Comparison of ENCODE assay signal across 8 mouse cellular contexts in the genomic region with DNA sequence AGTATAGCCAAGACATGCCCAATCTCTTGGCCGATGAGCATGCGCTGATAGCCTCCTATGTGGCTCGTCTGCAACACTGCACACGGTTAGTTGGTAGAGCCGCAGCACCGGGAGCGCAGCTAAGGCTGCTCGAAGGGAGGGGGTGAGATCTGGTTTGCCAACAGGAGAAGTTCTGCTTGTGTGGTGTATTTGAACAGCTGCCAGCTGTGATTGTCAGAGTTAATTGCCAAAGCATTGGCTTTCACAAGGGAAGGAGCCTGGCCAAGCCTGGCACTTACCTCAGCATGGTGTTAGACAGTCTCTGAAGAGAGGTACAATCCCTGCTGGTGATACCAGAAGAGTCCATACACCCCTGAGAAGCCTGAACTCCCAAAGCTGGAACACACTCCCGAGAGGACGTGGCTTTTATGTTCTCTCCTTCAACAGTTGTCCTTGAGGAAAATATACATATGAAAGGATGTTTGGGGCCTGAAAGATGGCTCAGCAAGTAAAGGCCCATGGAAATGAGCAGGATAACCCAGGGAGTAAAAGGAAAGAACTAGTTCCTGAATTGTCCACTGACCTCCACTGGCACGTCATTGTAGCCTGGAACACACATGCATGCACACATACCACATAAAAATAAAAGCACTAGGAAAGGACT.
DNase-seq lines count a peak whose midpoint lies in the region; ATAC-seq and TF ChIP-seq lines count a peak whose summit lies in the region.

No protein-coding gene starts in this region.

- H3K4me3 ChIP-seq in embryonic facial prominence, embryonic 14.5 days (ENCODE audit: low read depth, low read length), result no peak overlapping the region
- H3K4me3 ChIP-seq in embryonic facial prominence, embryonic 10.5 days, result no peak overlapping the region
- H3K4me3 ChIP-seq in neural tube, embryonic 13.5 days, result no peak overlapping the region
- no peak overlapping the region for H3K4me3 ChIP-seq in midbrain, postnatal 0 days (ENCODE audit: low read depth, low read length)
- no peak overlapping the region for H3K4me3 ChIP-seq in liver, embryonic 12.5 days

- H3K36me3 ChIP-seq in embryonic facial prominence, embryonic 14.5 days (ENCODE audit: control insufficient read depth, insufficient read depth, low read length), result no peaks in the 10 kb centered on the region
- peaks cover 5% of the 10 kb centered on the region; the same call in 1 of the 2 replicates for H3K36me3 ChIP-seq in embryonic facial prominence, embryonic 10.5 days (replicated peaks)
- no peaks in the 10 kb centered on the region for H3K36me3 ChIP-seq in neural tube, embryonic 13.5 days
- no peaks in the 10 kb centered on the region for H3K36me3 ChIP-seq in midbrain, postnatal 0 days (ENCODE audit: insufficient read depth, low read length)
- H3K36me3 ChIP-seq in liver, embryonic 12.5 days, result no peaks in the 10 kb centered on the region

- no peak for TF ChIP-seq CTCF in midbrain, postnatal 0 days (IDR thresholded peaks at IDR 0.05)

- H3K4me2 ChIP-seq in embryonic facial prominence, embryonic 14.5 days (ENCODE audit: low read depth, low read length), result no peak overlapping the region
- H3K4me2 ChIP-seq in neural tube, embryonic 13.5 days, result no peak overlapping the region
- H3K4me2 ChIP-seq in midbrain, postnatal 0 days (ENCODE audit: low read depth, low read length, poor library complexity, severe bottlenecking), result no peak overlapping the region
- H3K4me2 ChIP-seq in liver, embryonic 12.5 days, result no peak overlapping the region

- H3K27me3 ChIP-seq in embryonic facial prominence, embryonic 14.5 days (replicated peaks; ENCODE audit: control insufficient read depth, insufficient read depth, low read length), result no peaks in the 10 kb centered on the region
- no peaks in the 10 kb centered on the region for H3K27me3 ChIP-seq in embryonic facial prominence, embryonic 10.5 days (replicated peaks; ENCODE audit: low read depth, poor library complexity, severe bottlenecking)
- H3K27me3 ChIP-seq in neural tube, embryonic 13.5 days, result no peaks in the 10 kb centered on the region
- H3K27me3 ChIP-seq in midbrain, postnatal 0 days (ENCODE audit: insufficient read depth, low read length), result no peaks in the 10 kb centered on the region
- H3K27me3 ChIP-seq in liver, embryonic 12.5 days (replicated peaks), result no peaks in the 10 kb centered on the region

- no peak overlapping the region for H3K9ac ChIP-seq in embryonic facial prominence, embryonic 14.5 days (ENCODE audit: low read depth, low read length)
- H3K9ac ChIP-seq in neural tube, embryonic 13.5 days, result no peak overlapping the region
- H3K9ac ChIP-seq in midbrain, postnatal 0 days (replicated peaks; ENCODE audit: low read length, poor library complexity, severe bottlenecking), result no peak overlapping the region
- no peak overlapping the region for H3K9ac ChIP-seq in liver, embryonic 12.5 days

- peak; percentile 30 for DNase-seq in embryonic facial prominence, embryonic 14.5 days (ENCODE audit: low spot score)
- DNase-seq in embryonic facial prominence, embryonic 10.5 days (ENCODE audit: low spot score), result no peak
- no peak for DNase-seq in neural tube, embryonic 10.5 days (ENCODE audit: extremely low spot score, low spot score)
- peak; percentile 33 to 43 for DNase-seq in heart, postnatal 10 days
- DNase-seq in midbrain, postnatal 0 days (ENCODE audit: low spot score), result peak; percentile 85
- DNase-seq in gastrocnemius, postnatal 36 days, result no peak

- ATAC-seq in embryonic facial prominence, embryonic 14.5 days (ENCODE audit: low read depth), result peak; percentile 57; the same call in 1 of the 2 replicates
- ATAC-seq in neural tube, embryonic 13.5 days (ENCODE audit: low read depth), result peak; percentile 84
- ATAC-seq in midbrain, postnatal 0 days (ENCODE audit: low FRiP score), result no peak
- no peak for ATAC-seq in liver, embryonic 12.5 days

- H3K27ac ChIP-seq in embryonic facial prominence, embryonic 14.5 days (replicated peaks; ENCODE audit: low read depth, low read length), result no peak overlapping the region
- no peak overlapping the region for H3K27ac ChIP-seq in embryonic facial prominence, embryonic 10.5 days (replicated peaks)
- H3K27ac ChIP-seq in neural tube, embryonic 13.5 days (replicated peaks), result no peak overlapping the region
- no peak overlapping the region for H3K27ac ChIP-seq in midbrain, postnatal 0 days (ENCODE audit: low read depth, low read length)
- H3K27ac ChIP-seq in liver, embryonic 12.5 days, result no peak overlapping the region

- 79% methylated on average over 11 of the region's 11 CpGs for WGBS in embryonic facial prominence, embryonic 14.5 days
- 84% methylated on average over 11 of the region's 11 CpGs for WGBS in embryonic facial prominence, embryonic 10.5 days
- WGBS in neural tube, embryonic 13.5 days, result 55% methylated on average over 11 of the region's 11 CpGs
- 57% methylated on average over 11 of the region's 11 CpGs for WGBS in midbrain, postnatal 0 days
- 70% methylated on average over 11 of the region's 11 CpGs for WGBS in liver, embryonic 12.5 days (ENCODE audit: insufficient replicate concordance)

- no peaks in the 10 kb centered on the region for H3K9me3 ChIP-seq in embryonic facial prominence, embryonic 14.5 days (ENCODE audit: control insufficient read depth, low read length)
- H3K9me3 ChIP-seq in embryonic facial prominence, embryonic 10.5 days, result no peaks in the 10 kb centered on the region
- H3K9me3 ChIP-seq in neural tube, embryonic 13.5 days, result no peaks in the 10 kb centered on the region
- no peaks in the 10 kb centered on the region for H3K9me3 ChIP-seq in midbrain, postnatal 0 days (ENCODE audit: low read length)
- no peaks in the 10 kb centered on the region for H3K9me3 ChIP-seq in liver, embryonic 12.5 days (replicated peaks)

- no peaks in the 10 kb centered on the region for H3K4me1 ChIP-seq in embryonic facial prominence, embryonic 14.5 days (ENCODE audit: control insufficient read depth, insufficient read depth, low read length)
- H3K4me1 ChIP-seq in embryonic facial prominence, embryonic 10.5 days, result no peaks in the 10 kb centered on the region
- peaks cover 8% of the 10 kb centered on the region for H3K4me1 ChIP-seq in neural tube, embryonic 13.5 days (replicated peaks)
- H3K4me1 ChIP-seq in midbrain, postnatal 0 days (ENCODE audit: insufficient read depth, low read length), result no peaks in the 10 kb centered on the region
- 0 out of 2 replicates have a peak, but pooled peaks cover 7% of the 10 kb centered on the region for H3K4me1 ChIP-seq in liver, embryonic 12.5 days

- intact Hi-C loops in heart, postnatal 10 days (cut with DNase I), result no loop called here
- intact Hi-C loops in gastrocnemius, postnatal 36 days (cut with DNase I), result no loop called here

Comparison
In these comparisons a context has a peak if more than half of its experiments do, and no peak if none do; other contexts are left out.
1. DNase-seq: peak in embryonic facial prominence, embryonic 14.5 days (single experiment), heart, postnatal 10 days (2 of 2) and midbrain, postnatal 0 days (single experiment); none in embryonic facial prominence, embryonic 10.5 days (single experiment), neural tube, embryonic 10.5 days (single experiment) and gastrocnemius, postnatal 36 days (0 of 2).
2. ATAC-seq: peak in embryonic facial prominence, embryonic 14.5 days (single experiment) and neural tube, embryonic 13.5 days (single experiment); none in midbrain, postnatal 0 days (single experiment) and liver, embryonic 12.5 days (single experiment).